Mouse (Mus musculus) cerebellum, adult (tissue): Measurements from ENCODE around the gene Nacc2.

Source experiments
- ATAC-seq: cut with Nextera tagmentation; 2 replicates; pipeline ENCODE4 v1.9.2; 2017; ENCODE audit warnings: mild to moderate bottlenecking, moderate library complexity, mixed read lengths; ENCODE audit not compliant: insufficient number of reproducible peaks, low FRiP score, low TSS enrichment

Gene Nacc2

DNA sequence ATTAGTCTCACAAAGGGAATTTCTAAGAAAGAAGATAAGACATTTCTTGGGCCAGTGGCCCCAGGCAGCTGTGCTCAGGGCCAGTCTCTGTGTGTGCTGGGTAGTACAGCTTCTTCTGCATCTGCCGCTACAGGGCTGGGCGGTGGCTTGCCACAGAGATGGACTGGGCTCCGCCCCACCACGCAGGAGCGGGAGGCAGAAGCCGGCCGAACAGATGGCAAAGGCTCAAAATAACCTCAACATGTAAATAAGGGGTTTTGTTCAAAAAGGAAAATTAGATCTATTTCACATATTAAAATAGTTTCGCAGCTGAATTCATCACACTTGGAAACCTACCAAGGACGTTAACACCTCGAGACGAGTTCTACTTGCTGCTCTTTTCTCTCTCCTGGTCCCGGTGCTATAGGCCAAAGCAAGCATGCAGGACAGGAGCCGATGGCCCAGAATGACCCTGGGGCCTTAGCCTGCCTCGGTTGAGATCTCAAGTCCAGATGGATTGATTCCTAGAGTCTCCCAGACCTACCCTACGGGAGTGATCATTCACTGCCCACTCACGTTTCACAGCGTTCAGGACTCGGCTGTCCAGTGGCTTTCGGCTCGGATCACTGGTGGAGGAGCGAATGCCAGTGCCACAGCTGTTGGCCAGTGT lies 61.9 kb downstream of the Nacc2 start:
- no peak for ATAC-seq

DNA sequence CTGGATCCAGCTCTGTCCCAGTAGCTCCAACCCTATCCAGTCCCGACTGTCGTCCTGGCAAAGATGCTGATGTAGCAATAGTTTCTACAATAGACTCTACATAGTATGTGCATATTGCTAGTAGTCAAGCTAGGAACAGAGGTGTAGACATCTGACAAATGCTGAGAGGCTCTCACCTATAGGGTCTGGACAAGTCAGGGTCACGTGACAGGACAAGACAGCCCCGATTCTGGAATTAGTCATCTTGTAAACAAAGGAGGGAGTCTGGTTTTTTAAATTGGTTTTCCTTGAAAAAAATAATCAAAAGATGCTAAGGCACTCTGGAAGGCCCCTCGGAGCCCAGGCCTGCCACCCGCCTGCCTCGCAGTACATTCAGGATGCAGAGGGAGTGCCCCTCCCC lies 66.0 kb downstream of the Nacc2 start:
- no peak for ATAC-seq

DNA sequence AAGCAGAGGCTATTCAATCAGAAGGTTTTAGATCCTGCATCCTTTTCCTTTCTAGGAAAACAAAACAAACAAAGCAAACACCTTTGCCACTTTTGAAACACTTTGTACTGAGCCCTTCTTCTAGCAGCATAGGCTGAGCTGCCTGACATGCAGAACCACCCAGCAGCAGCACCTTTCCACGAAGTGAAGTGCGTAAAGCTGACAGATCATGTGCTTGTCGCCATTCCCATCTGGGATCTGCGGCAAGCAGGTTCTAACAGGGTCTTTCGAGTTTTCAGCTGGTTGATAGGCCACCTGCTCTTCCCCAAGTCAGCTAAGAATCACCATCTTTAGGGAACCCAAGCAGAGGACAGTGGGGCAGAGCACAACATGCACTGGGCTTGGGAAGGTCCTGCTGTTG lies 66.8 kb downstream of the Nacc2 start:
- ATAC-seq = no peak

DNA sequence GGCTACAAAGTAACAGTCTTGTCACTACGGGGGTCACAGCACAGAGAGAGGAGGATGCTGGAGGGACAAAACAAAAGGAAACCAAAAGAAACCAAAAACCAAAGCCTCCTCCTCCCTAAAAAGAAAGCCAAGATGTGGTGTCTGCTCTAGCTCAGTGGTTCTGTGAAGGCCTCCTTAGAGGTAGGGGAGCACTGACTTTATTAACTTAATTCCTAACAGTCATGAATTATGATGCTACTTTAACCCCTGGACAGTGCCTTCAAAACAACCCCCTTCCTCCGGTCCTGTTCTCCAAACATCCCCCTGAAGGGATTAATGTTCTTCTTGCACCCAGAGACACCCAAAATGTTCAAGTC lies 67.3 kb downstream of the Nacc2 start:
- no peak for ATAC-seq

DNA sequence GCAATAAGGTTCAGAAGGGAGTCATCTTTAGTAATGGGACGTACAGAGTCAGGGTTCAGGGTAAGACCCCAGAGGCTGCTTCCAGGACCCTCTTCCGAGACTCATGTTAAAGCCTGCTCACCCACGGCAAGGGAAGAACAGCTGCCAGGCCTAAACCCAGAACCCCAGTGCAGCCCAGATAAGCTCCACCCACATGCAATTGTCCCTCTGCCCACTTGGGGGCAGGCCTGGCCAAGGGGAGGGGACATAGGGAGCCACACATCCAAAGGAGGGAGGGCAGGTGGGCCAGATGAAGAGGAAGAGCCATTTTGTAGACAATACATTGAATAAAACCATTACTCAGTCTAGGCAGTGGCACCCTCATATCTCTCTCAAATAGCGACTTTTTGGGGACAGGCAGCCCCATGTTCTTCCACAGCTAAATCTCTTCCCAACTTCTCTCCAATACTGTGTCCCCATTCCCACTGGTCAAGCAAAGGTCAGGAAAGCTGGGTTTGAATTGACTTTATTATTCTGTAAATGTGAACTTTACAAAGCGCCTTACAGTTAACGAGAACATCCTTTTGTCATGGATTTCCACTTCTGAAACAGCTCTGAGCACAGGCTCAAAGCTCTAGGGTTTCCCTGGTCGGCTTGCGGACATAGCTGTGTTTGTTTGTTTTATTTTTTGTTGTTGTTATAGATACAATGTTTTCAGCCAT lies 67.8 kb downstream of the Nacc2 start:
- peak; percentile 68; the same call in 1 of the 2 replicates for ATAC-seq

DNA sequence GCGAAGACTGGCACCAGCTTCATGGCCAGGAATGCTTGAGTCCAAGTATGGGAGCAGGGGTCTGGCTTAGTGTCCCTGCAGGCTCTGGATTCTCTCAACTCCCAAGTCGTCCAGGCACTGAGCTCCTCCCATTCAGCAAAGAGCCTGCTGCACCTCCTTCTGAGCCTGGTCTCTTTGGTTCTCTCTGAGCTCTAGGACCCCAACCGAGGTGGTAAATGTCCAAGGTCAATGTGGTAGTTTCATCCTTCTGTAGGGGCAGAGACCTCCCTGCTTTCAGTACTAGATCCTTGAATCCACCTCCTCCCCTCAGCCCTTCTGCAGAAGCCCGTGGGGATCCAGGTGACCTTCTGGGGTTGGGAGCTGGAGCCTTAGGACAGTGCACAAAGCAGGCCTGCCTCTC lies 70.2 kb downstream of the Nacc2 start:
- ATAC-seq = no peak

DNA sequence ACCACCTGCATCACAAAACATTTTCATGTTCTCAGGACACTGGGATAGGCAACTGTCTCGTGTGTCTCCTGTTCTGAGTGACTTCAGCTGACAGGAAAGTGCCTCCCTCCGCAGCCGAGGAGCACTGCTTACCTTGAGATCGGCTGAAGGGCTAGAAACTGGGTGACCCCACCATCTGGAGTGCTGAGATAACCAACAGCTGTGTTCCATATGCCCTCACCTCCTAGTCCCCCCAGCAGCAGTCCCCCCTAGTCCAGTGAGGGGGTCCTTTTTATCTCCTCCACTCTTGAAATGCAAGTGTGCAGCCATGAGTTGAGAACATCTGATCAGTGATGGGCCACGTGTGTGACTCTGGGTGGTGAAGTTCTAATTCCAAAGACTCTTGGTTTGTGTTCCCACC lies 74.2 kb downstream of the Nacc2 start:
- ATAC-seq = no peak

DNA sequence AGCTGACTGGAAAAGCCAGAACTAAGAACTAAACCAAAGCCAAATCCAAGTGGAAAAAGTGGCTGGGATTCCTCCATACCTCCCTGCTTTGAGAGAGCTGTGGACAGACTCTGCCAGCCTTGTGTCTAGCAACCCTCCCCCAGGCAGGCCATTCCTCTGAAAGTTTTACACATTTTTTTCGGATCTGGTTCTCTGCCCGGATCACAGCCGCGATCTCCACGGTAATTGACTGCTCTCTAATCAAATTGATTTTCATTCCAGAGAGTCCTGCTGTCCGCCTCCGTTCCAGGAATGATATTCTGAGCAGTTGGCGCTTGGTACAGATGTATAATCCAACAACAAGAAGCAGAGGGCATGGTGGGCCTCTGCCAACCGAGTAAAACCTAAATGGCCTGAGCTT lies 78.8 kb downstream of the Nacc2 start:
- ATAC-seq = no peak

DNA sequence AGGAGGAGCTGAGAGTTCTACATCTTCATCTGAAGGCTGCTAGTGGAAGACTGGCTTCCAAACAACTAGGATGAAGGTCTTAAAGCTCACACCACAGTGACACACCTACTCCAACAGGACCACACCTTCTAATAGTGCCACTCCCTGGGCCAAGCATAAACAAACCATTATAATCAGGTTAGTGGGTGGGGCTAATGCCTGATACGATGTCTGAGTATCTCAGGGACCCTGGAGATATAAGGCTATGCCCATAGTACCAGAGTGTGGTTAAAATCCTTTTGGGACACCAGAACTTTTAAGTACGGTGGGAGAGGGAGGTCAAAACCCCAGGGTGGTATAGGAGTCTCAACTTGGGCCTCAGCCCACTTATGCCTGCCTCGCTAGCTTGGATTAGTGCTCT lies 80.4 kb downstream of the Nacc2 start:
- ATAC-seq = no peak

DNA sequence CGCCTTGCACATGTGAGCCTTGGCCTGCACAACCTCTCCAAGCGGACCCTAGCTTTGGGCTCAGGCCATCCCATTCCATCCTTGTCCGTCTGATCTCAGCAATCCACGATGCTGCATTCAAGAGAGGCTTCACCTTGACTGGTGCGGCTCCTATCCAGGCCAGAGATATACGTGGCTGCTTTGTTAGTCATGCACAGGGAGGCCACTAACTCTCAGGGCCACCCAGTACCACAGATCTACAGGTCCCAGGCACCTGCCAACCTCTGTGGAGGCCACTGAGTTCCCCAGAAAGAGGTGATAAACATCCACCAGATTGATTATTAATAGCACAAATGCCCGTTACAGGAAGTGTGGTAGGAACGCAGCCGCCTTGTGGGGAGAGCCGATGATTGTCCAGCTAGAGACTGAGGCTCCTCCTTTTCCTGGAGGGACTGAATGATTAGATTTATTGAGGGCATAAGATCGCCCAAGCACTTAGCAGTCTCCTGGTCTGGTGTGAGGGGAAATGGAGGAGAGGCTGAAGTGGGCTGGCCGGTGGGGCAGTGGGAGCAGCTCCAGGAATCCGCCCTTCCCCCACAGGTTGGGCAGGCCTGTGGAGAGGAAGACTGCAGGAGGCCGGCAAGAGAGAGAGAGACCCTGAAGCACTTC lies 81.7 kb downstream of the Nacc2 start:
- no peak for ATAC-seq

DNA sequence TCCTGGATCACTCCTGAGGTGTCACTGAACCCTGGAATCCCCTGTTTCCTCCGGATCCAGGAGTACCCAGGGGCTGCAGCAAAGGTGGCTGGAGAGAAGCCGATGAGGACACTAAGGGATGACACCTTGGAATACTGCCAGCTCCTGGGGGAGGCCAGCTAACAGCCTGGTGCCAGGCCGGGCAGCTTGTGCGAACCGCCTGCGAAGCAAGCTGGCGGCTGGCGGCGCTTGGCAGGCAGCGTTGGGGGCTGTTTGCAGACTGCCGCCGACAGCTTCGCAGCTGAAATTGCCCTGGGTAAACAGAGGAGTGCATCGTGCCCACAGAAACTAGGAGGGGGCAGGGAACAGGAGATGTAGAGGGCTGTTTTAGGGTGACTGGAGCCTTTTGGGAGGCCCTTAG lies 83.1 kb downstream of the Nacc2 start:
- peak; percentile 31; the same call in 1 of the 2 replicates for ATAC-seq

DNA sequence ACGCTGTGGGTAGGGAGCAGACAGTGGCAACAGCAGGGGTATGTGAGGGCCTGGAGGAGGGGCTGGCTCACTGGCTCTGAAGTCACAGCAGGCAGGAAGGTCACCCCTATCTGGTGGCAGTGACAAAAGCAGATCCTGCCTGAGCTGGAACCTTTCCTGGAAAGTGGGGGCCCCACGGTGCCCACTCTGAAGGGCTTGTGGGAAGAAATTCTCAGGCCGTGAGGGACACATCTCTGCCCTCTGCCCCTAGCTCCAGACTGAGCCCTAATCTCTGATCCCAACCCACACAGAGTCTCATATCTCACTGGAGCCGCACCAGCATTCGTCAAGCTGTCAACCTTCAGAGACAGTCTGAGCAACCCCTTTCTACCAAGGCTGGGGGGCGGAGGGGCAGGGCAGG lies 85.6 kb downstream of the Nacc2 start:
- ATAC-seq = no peak

DNA sequence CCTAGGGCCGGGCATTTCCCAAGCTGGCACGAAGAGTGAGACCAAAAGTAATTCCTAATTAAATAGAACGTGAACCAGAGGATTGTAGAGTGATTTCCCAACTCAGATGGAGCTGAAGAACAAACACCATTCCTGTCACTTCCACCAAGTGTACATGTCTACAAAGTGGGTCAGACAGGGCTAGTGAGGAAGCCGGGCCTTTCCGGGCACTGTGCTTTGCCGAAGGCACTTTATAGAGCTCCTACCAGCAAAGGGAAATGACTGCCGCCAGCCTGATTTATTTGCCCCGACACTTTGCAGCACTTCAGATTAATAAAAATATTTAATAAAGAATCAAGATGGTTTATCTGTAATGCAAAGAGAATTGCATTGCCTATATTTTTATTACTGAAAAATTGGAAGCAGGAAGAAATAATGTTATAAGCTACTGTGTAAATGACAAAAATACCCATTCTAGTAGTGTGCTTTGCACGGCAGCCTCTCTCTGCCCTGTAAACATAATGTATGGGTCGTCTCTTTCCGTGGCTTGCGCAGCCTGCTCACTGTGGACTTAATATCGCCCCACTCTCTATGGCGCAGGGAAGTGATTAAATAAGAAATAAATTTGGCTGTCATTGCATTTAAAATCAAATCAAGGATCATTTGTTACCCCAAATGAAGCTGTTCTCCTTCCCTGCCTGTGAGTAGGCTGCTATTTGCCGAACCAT lies 88.5 kb downstream of the Nacc2 start:
- no peak for ATAC-seq

DNA sequence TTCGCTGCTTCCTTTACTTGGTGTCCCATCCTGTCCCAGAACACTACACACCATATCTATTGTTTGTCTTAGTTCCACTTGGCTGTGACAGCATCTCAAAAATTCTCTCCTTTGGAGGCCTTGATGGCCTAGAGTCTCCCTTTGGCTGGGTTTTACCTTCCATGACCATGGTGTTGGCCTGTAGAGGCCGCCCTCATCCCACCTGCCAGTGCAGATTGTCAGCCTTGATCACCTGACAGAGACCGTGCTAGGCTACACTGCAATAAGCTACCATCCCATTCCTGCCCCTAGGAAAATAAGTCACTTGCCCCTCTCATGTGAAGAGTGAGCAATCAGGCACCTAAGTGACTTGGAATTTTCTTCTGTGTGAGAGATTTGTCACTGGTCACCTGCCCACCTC lies 92.7 kb downstream of the Nacc2 start:
- no peak for ATAC-seq

DNA sequence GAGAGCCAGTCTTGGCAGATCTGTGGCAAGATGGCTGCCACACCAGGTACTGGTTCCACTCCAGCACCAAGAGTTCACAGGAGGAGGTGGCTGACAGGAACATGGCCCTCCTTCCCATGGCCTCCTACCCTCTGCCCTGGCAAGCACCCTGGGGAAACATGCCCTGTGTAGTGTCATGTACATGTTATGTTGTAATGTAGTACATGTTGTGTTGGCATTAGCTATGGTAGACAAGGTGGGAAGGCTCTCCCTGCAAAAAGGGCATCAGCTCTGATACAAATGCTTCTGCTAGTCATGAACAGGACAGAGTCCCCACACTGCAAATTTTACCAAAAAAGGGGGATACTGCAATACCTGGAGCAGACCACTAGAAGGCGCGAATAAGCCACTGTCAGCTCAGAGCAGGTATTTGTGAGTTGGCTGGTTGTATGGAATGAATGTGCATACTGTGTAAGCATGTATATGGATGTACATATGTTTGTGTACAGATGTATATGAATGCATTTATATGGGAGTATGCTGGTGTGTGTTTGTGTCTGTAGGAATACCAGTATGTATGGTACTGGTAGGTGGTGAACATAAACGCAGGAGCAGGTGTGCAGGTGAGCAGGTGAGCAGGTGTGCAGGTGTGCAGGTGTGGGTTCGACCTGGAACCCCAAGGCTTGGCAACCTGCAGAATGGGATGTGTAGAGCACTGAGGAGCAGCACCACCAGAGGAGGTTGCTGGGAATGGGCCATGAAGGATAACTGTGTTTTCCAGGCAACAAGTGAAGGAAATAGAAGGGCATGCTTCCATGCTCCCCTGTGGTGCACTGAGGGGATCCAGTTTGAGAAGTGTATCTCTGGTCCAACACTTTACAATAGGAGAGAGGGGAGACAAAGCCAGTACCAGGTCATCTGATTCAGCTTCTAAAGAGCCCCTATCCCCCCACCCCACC lies 98.6 kb downstream of the Nacc2 start:
- no peak for ATAC-seq

DNA sequence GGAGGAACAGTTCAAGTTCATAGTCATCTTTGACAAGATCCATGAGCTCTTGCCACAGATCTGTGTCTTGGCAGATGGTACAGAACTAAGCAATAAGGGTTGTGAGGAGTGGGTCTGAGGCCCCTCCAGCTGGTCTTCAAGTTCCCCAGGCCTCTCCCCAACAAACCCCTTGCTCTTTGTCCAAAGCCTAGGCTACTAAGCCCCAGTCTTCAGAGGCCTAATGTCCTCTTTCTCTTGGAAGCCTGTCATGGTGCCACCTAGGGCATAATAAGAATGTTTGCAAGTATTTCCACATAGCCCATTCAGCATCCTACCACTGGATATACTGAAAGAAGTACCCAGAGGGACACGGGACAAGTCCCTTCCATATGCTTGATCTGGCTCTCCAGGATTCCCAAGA lies 100.4 kb downstream of the Nacc2 start:
- no peak for ATAC-seq

DNA sequence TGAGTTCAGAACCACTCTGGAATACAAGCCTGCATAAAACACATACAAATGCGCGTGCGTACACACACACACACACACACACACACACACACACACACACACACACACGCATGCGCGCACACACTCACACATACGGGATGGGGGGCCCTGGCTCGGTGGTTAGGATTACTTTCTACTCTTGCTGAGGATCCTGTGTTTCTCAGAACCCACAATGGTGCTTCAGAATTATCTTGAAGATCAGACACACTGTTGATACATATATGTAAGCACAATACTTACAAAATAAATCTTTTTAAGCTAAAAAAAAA lies 100.8 kb downstream of the Nacc2 start:
- ATAC-seq = no peak

DNA sequence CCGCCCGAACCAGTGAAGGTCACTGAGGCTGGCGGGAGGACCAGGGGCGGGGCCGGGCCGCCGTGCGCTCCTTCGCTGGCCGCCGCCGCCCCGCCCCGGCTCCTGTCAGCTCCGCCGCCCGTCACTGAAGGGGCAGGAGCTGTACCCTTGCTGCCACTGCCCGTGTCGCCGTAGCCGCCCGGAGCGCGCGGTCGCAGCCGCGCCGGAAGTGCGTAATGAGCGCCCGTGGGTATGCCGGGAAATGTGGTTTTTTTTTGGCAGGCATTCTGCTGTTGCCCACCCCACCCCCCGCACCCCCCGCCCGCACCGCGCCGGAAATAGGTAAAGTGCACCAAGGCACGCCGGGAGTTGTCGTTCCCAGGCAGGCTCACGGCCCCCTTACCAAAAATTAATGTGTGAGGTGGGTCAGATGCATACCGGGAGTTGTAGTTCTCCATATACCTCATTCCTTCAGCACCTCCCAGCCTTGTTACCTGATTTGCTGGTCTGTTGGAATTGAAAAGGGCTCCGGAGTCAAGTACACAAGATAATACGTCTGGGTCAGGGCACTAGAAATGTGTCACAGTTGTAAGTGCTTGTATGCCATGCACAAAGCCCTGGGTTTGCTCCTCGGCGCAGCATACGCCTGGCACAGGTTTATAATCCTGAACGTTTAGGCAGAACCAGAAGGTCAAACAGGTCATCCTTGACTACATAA lies 101.3 kb downstream of the Nacc2 start, which contains the start of gene Ubac1:
TSS of gene Ubac1 (minus strand) at position 187 of the 697 bp plus-strand sequence.
- ATAC-seq = peak; percentile 82

DNA sequence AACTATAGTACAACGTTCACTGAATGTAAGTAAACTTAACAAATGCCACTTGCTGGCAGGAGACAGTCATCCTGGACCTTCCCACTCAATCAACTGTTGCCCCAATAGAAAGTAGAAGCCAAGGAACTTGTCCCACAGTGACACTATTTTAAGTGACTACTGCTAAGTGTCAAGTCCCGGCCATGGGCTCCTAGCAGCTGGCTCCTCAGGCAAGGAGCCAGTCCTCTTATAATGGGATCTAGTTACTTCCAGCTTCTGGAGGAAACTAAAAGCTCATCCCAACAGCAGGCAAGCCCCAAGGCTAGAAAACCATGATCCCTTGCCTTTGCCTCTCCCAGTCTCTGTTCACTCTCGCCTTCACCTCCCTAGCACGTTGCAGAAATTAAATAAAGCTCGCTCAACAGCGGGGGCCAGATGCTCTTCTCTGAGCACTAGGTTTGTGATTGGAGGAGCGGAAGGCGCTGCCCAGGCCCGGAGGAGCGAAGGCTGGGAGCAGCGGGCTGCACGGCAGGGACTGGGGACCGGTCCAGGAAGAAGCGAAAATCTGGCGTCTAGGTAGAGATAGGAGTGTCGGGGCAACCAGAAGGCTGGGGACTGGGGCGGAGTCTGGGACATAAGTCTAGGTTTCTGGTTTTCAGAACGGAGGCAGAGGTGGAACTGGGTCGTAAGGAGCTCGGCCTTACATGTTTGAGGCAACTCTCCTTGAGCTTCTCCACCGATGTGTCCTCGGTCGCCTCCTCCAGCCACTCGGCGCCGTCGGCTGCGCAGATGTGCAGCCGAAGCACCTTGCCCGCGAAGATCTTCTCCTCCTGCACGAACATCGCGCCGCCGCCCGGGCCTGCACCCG lies 102.1 kb downstream of the Nacc2 start:
- peak; percentile 64; the same call in 1 of the 2 replicates for ATAC-seq
